Mouse (Mus musculus): Measurements from ENCODE around the gene 1700102P08Rik.

Gene 1700102P08Rik

GRCm38 (mm10) chr9:108392676-108393075 is at the start of gene 1700102P08Rik:
Gene 1700102P08Rik (plus strand): TSS chr9:108392805.
- DNase-seq, result no peak

GRCm38 (mm10) chr9:108343331-108343730 is 49.3 kb upstream of the 1700102P08Rik start:
- no peak for DNase-seq

- DNase-seq, result no peak
Observed at GRCm38 (mm10) chr9:108343835-108344234, 48.8 kb upstream of the 1700102P08Rik start.

GRCm38 (mm10) chr9:108344471-108344870 is 48.1 kb upstream of the 1700102P08Rik start:
- DNase-seq, result no peak

GRCm38 (mm10) chr9:108347024-108347423 is 45.6 kb upstream of the 1700102P08Rik start:
- no peak for DNase-seq

GRCm38 (mm10) chr9:108347540-108348289 is 44.9 kb upstream of the 1700102P08Rik start, which contains the start of gene Usp4:
Gene Usp4 (plus strand): TSS chr9:108347853.
- peak; percentile 84 for DNase-seq

- no peak for DNase-seq
Observed at GRCm38 (mm10) chr9:108348290-108348680, 44.3 kb upstream of the 1700102P08Rik start.

GRCm38 (mm10) chr9:108349727-108350126 is 42.9 kb upstream of the 1700102P08Rik start:
- DNase-seq, result no peak

GRCm38 (mm10) chr9:108378234-108378633 is 14.4 kb upstream of the 1700102P08Rik start:
- no peak for DNase-seq

- no peak for DNase-seq
Observed at GRCm38 (mm10) chr9:108378736-108379135, 13.9 kb upstream of the 1700102P08Rik start.

GRCm38 (mm10) chr9:108379294-108379693 is 13.3 kb upstream of the 1700102P08Rik start:
- DNase-seq, result no peak

GRCm38 (mm10) chr9:108381382-108381781 is 11.2 kb upstream of the 1700102P08Rik start:
- no peak for DNase-seq

- DNase-seq, result no peak
Observed at GRCm38 (mm10) chr9:108385006-108385405, 7.6 kb upstream of the 1700102P08Rik start.

- no peak for DNase-seq
Observed at GRCm38 (mm10) chr9:108386816-108387215, 5.8 kb upstream of the 1700102P08Rik start.

- DNase-seq, result no peak
Observed at GRCm38 (mm10) chr9:108388601-108389000, 4.0 kb upstream of the 1700102P08Rik start.

GRCm38 (mm10) chr9:108389220-108389619 is 3.4 kb upstream of the 1700102P08Rik start:
- DNase-seq, result no peak

- no peak for DNase-seq
Observed at GRCm38 (mm10) chr9:108394191-108394590, 1.6 kb downstream of the 1700102P08Rik start.

GRCm38 (mm10) chr9:108395427-108395826 is 2.8 kb downstream of the 1700102P08Rik start:
- DNase-seq, result no peak

GRCm38 (mm10) chr9:108398324-108398723 is 5.7 kb downstream of the 1700102P08Rik start:
- peak; percentile 27 for DNase-seq

- DNase-seq, result peak; percentile 20
Observed at GRCm38 (mm10) chr9:108401186-108401960, 8.8 kb downstream of the 1700102P08Rik start.

GRCm38 (mm10) chr9:108403081-108403480 is 10.5 kb downstream of the 1700102P08Rik start:
- no peak for DNase-seq

- no peak for DNase-seq
Observed at GRCm38 (mm10) chr9:108404451-108404850, 11.8 kb downstream of the 1700102P08Rik start.

- no peak for DNase-seq
Observed at GRCm38 (mm10) chr9:108409535-108409934, 16.9 kb downstream of the 1700102P08Rik start.

- DNase-seq, result no peak
Observed at GRCm38 (mm10) chr9:108411381-108411942, 18.9 kb downstream of the 1700102P08Rik start.
